Mouse (Mus musculus) forebrain, embryonic 15.5 days (tissue): ENCODE data around the gene Srrm3. TPM values are rescaled to one million over a fixed set of nuclear protein-coding genes. Genes with fewer than 3 reads are reported as not detected.
A peak's percentile ranks its signal among the peaks of the same experiment; 100 is the strongest.

ENCODE experiments used
- ATAC-seq: fragments of 200-750 bp; cut with Nextera tagmentation; replicated peaks from 2 replicates; pipeline ENCODE4 v1.8.0; 2017; ENCODE audit warnings: mild to moderate bottlenecking, moderate TSS enrichment, moderate library complexity
- H3K27ac ChIP-seq: fragments of 300-500 bp; sonication (generic); replicated peaks from 2 replicates; pipeline ENCODE4 v1.5.1; 2015; ENCODE audit warnings: mild to moderate bottlenecking, inconsistent platforms
- H3K27me3 ChIP-seq: fragments of 300-500 bp; sonication (generic); 2 replicates; pipeline ENCODE4 v1.6.1; 2015; ENCODE audit warnings: inconsistent platforms
- H3K36me3 ChIP-seq: fragments of 300-500 bp; sonication (generic); 2 replicates; pipeline ENCODE4 v1.6.1; 2015; ENCODE audit warnings: mild to moderate bottlenecking, inconsistent platforms
- H3K4me1 ChIP-seq: fragments of 300-500 bp; sonication (generic); 2 replicates; pipeline ENCODE4 v1.6.1; 2015; ENCODE audit warnings: inconsistent platforms
- H3K4me2 ChIP-seq: fragments of 300-500 bp; sonication (generic); replicated peaks from 2 replicates; pipeline ENCODE4 v1.6.1; 2015; ENCODE audit warnings: mild to moderate bottlenecking, inconsistent platforms
- H3K4me3 ChIP-seq: fragments of 300-500 bp; sonication (generic); 2 replicates; pipeline ENCODE4 v1.5.1; 2015; ENCODE audit warnings: mild to moderate bottlenecking, inconsistent platforms
- H3K9ac ChIP-seq: fragments of 300-500 bp; sonication (generic); replicated peaks from 2 replicates; pipeline ENCODE4 v1.6.1; 2015; ENCODE audit warnings: mild to moderate bottlenecking, inconsistent platforms
- H3K9me3 ChIP-seq: fragments of 300-500 bp; sonication (generic); 2 replicates; pipeline ENCODE4 v1.6.1; 2016; ENCODE audit warnings: inconsistent platforms
- WGBS: fragments of 180-500 bp; shearing (Covaris S2); methylation state at CpG from one replicate; pipeline ENCODE4 v1.1.7; 2015; ENCODE audit warnings: mixed read lengths; 5-methylcytosine and 5-hydroxymethylcytosine counted together
- polyA plus RNA-seq: library from polyadenylated mRNA; unstranded; fragments of >200 nt; fragmentation: Nextera tagmentation; extraction: Ambion mirVana; gene quantifications from 2 replicates; pipeline ENCODE4 v1.2.1, GENCODE M21; 2015

Gene Srrm3
- polyA plus RNA-seq, 1 experiment from 2014 or later = 56.0 TPM

DNA sequence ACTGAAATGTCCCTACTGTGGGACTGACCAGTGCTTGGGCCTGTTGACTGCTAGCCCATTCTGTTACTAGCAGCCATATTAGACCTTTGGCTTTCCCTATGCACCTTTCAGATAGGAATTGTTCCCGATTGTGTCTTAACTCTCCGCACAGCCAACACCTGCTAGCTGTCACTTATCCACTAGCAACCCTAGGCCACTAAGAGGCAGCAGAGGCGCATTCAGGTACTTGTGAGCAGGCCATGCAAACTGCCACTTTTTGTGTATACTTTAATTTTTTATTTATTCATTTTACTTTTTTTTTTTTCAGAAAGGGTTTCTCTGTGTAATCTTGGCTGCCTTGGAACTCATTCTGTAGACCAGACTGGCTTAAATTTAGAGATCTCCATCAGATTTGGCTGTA, 94.0 kb downstream of the Srrm3 start:
- Histone ChIP-seq H3K9me3 (no peaks in the 10 kb centered on the region), H3K4me1 (peaks cover 9% of the 10 kb centered on the region), H3K36me3 (no peaks in the 10 kb centered on the region), H3K27ac (no peak overlapping the region), H3K4me2 (no peak overlapping the region), H3K9ac (no peak overlapping the region), H3K4me3 (no peak overlapping the region), H3K27me3 (no peaks in the 10 kb centered on the region)
- 84% methylated on average over 3 of the region's 3 CpGs for WGBS
- no peak for ATAC-seq

DNA sequence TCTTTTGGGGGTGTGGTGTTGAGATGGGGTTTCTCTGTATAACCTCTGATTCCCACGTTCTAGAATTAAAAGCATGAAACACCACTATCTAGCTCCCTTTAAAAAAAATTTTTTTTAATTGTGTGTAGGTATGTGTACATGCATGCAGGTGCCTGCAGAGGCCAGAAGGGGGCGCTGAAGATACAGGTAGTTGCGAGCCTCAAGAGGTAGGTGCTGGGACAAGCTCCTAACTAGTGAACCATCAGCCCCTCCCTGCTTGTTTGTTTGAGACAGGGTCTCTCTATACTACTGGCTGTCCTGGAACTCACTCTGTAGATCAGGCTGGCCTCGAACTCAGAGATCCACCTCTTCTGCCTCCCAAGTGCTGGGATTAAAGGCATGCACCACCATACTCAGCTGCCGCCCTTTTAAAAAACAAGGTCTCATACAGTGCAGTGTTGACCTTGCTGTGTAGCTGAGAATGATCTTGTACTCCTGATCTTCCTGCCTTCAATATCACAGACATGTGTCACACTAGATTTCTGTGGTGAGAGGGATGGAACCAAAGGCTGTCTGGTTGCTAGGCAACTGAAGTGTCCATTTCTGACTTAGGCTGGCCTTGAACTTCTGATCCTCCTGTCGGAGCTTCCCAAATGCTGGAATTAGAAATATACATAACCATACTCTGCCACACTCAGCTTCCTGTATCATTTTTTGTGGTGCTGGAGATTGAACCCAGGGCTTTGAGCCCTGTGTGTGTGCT, 94.8 kb downstream of the Srrm3 start:
- Histone ChIP-seq H3K4me1 (peaks cover 9% of the 10 kb centered on the region), H3K27me3 (no peaks in the 10 kb centered on the region), H3K36me3 (no peaks in the 10 kb centered on the region), H3K9me3 (no peaks in the 10 kb centered on the region), H3K9ac (no peak overlapping the region), H3K4me3 (no peak overlapping the region), H3K27ac (no peak overlapping the region), H3K4me2 (no peak overlapping the region)
- no peak for ATAC-seq
- WGBS = 64% methylated on average over 6 of the region's 6 CpGs

- H3K9me3 ChIP-seq = no peaks in the 10 kb centered on the region
- 22% methylated on average over 7 of the region's 7 CpGs for WGBS
Measured at GRCm38 (mm10) chr5:135903058-135903457, 96.4 kb downstream of the Srrm3 start.

GRCm38 (mm10) chr5:135903551-135904151, 97.0 kb downstream of the Srrm3 start:
- Histone ChIP-seq H3K9ac (peak overlapping the region; percentile 47), H3K9me3 (no peaks in the 10 kb centered on the region), H3K4me2 (peak overlapping the region; percentile 76), H3K4me3 (peak overlapping the region; percentile 38), H3K4me1 (peaks cover 22% of the 10 kb centered on the region), H3K36me3 (peaks cover 9% of the 10 kb centered on the region; the same call in 1 of the 2 replicates), H3K27me3 (no peaks in the 10 kb centered on the region), H3K27ac (peak overlapping the region; percentile 85)
- 1% methylated on average over 30 of the region's 30 CpGs for WGBS
- ATAC-seq = peak; percentile 94

More at GRCm38 (mm10) chr5:135903058-135903457, 96.4 kb downstream of the Srrm3 start:
- Histone ChIP-seq H3K4me2 (peak overlapping the region; percentile 76), H3K36me3 (peaks cover 9% of the 10 kb centered on the region; the same call in 1 of the 2 replicates), H3K9ac (peak overlapping the region; percentile 47), H3K27ac (peak overlapping the region; percentile 85), H3K27me3 (no peaks in the 10 kb centered on the region), H3K4me1 (peaks cover 17% of the 10 kb centered on the region), H3K4me3 (peak overlapping the region; percentile 38)
- ATAC-seq = peak; percentile 20

GRCm38 (mm10) chr5:135904259-135904658, 97.6 kb downstream of the Srrm3 start:
- no peak for ATAC-seq
- Histone ChIP-seq H3K36me3 (peaks cover 15% of the 10 kb centered on the region), H3K27me3 (no peaks in the 10 kb centered on the region), H3K27ac (peak overlapping the region; percentile 85; the same call in 1 of the 2 replicates), H3K4me2 (peak overlapping the region; percentile 76), H3K9ac (no peak overlapping the region), H3K4me1 (peaks cover 27% of the 10 kb centered on the region), H3K9me3 (no peaks in the 10 kb centered on the region), H3K4me3 (no peak overlapping the region)
- 56% methylated on average over 5 of the region's 5 CpGs for WGBS

DNA sequence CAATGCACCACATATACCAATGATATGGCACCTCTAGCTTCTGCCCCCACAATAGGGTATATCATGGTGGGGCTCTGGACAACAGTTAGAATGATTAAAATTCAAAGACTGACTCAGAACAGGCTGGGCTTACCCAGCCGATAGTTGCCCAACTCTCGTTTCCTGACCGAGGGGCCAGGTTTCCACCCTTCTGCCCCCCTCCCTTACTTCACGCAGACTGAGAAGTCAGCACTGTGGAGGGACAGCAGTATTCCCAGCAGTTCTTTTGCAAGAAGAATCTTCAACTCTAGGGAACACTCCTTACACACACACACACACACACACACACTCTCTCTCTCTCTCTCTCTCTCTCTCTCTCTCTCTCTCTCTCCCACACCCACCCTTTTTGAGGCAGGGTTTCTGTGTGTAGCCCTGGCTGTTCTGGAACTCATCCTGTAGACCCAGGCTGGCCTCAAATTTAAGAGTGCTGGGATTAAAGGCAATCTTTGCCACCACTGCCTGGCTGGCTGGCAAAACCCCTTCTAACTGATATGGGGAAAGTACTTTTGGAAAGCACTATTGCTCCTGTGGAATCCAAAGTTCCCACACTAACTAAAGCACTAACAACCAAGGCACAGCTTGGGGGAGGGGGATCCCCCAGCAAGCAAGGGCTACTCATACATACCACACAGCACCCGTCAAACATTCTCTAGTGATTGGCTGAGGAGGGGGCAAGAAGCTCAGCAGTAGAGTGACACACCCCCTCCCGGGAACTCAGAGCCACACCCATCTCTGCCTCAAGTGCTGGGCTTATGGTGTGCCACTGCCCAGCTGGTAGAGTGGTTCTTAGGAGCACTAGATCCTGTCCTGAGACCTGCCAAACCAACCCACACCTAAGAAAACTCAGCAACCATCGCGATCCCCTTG, 98.9 kb downstream of the Srrm3 start:
- Histone ChIP-seq H3K9me3 (no peaks in the 10 kb centered on the region), H3K27ac (no peak overlapping the region), H3K4me2 (no peak overlapping the region), H3K4me1 (peaks cover 29% of the 10 kb centered on the region), H3K27me3 (no peaks in the 10 kb centered on the region), H3K36me3 (peaks cover 28% of the 10 kb centered on the region), H3K4me3 (no peak overlapping the region), H3K9ac (no peak overlapping the region)
- ATAC-seq = no peak
- 73% methylated on average over 8 of the region's 8 CpGs for WGBS

GRCm38 (mm10) chr5:135906846-135907245, 100.2 kb downstream of the Srrm3 start:
- Histone ChIP-seq H3K4me1 (peaks cover 29% of the 10 kb centered on the region), H3K4me2 (no peak overlapping the region), H3K4me3 (no peak overlapping the region), H3K27ac (no peak overlapping the region), H3K27me3 (no peaks in the 10 kb centered on the region), H3K9ac (no peak overlapping the region), H3K36me3 (peaks cover 39% of the 10 kb centered on the region), H3K9me3 (no peaks in the 10 kb centered on the region)
- 88% methylated on average over 4 of the region's 4 CpGs for WGBS
- no peak for ATAC-seq

DNA sequence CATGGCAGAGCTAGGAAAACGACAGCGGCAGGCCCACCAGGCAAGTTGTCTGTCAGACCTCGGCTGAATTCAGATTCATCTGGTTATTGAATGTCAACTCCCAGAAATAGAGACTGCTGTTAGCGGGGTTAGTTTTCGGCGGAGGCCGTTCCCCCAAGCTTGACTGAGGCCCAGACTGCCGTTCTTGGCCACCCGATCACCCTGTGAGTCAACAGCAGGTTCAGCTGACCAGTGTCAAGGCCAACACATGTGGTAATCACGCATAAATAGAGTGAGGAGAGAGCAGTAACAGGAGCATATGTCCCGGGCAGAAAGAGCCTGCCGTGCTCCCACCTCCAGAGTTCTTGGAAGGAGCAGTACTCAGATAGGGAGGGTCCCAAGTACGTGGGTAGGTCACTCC, 100.6 kb downstream of the Srrm3 start:
- no peak overlapping the region for H3K27ac ChIP-seq
- peaks cover 42% of the 10 kb centered on the region for H3K36me3 ChIP-seq
- 80% methylated on average over 13 of the region's 13 CpGs for WGBS
- H3K4me1 ChIP-seq = peaks cover 29% of the 10 kb centered on the region
- ATAC-seq = no peak
- no peaks in the 10 kb centered on the region for H3K9me3 ChIP-seq
- H3K4me3 ChIP-seq = no peak overlapping the region
- H3K27me3 ChIP-seq = no peaks in the 10 kb centered on the region
- no peak overlapping the region for H3K9ac ChIP-seq
- no peak overlapping the region for H3K4me2 ChIP-seq

DNA sequence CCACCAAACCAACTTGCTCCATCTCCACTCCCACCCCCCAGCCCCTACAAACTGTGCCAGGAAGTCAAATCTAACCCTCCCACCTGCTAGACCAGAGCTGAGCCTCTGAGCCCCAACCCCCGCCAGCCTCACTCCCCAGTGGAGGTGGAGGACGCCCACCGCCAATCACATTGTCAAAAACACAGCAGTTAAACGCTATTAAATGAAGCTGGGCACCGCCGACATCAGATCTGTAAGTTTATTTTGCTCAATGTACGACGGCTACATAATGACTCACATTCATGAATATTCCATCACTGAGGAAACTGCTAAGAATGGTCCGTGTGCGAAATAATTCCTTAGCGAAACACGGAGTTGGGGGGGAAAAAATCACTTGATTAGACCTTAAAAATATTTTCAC, 101.5 kb downstream of the Srrm3 start:
- WGBS = 42% methylated on average over 12 of the region's 12 CpGs
- Histone ChIP-seq H3K9me3 (no peaks in the 10 kb centered on the region), H3K4me1 (peaks cover 27% of the 10 kb centered on the region), H3K36me3 (peaks cover 42% of the 10 kb centered on the region), H3K27me3 (no peaks in the 10 kb centered on the region), H3K4me2 (no peak overlapping the region), H3K4me3 (no peak overlapping the region), H3K27ac (no peak overlapping the region), H3K9ac (no peak overlapping the region)
- ATAC-seq = no peak

GRCm38 (mm10) chr5:135908989-135909388, 102.3 kb downstream of the Srrm3 start:
- Histone ChIP-seq H3K4me3 (no peak overlapping the region), H3K4me2 (no peak overlapping the region), H3K36me3 (peaks cover 43% of the 10 kb centered on the region), H3K27ac (no peak overlapping the region), H3K4me1 (peaks cover 20% of the 10 kb centered on the region), H3K27me3 (no peaks in the 10 kb centered on the region), H3K9me3 (no peaks in the 10 kb centered on the region), H3K9ac (0 out of 2 replicates have a peak overlapping the region, but pooled peaks have one; percentile 7)
- ATAC-seq = no peak
- 90% methylated on average over 16 of the region's 16 CpGs for WGBS

GRCm38 (mm10) chr5:135909646-135910045, 103.0 kb downstream of the Srrm3 start:
- Histone ChIP-seq H3K4me1 (peaks cover 23% of the 10 kb centered on the region), H3K36me3 (peaks cover 49% of the 10 kb centered on the region), H3K4me3 (no peak overlapping the region), H3K9ac (no peak overlapping the region), H3K27ac (no peak overlapping the region), H3K4me2 (no peak overlapping the region), H3K9me3 (no peaks in the 10 kb centered on the region), H3K27me3 (no peaks in the 10 kb centered on the region)
- no peak for ATAC-seq
- 89% methylated on average over 10 of the region's 10 CpGs for WGBS

DNA sequence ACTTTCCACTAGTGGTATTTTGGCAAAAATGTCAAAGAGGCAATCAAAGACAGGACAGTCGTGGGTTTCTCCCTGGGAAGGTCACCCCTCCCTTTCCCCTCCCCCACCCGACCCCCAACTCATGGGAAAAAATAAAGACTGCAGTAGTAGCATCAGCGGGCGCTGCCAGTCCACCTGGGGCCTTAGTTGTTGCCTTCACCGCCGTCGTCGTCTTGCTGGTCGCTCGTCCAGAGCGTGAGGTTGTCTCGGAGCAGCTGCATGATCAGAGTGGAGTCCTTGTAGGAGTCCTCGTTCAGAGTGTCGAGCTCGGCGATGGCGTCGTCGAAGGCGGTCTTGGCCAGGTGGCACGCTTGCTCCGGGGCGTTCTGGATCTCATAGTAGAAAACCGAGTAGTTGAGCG, 104.1 kb downstream of the Srrm3 start:
- no peak for ATAC-seq
- no peak overlapping the region for H3K9ac ChIP-seq
- H3K4me2 ChIP-seq = no peak overlapping the region
- no peaks in the 10 kb centered on the region for H3K9me3 ChIP-seq
- peaks cover 23% of the 10 kb centered on the region for H3K4me1 ChIP-seq
- H3K27me3 ChIP-seq = no peaks in the 10 kb centered on the region
- no peak overlapping the region for H3K4me3 ChIP-seq
- no peak overlapping the region for H3K27ac ChIP-seq
- 89% methylated on average over 25 of the region's 25 CpGs for WGBS
- peaks cover 52% of the 10 kb centered on the region for H3K36me3 ChIP-seq
